Mouse (Mus musculus): Measurements from ENCODE around the gene 4933427D14Rik. TPM values are rescaled to one million over a fixed set of nuclear protein-coding genes. Genes with fewer than 3 reads are reported as not detected.

The 4933427D14Rik gene
- 3.4 and 9.0 TPM in 2 replicates for polyA plus RNA-seq (2012; rRNA removed; ENCODE audit: low replicate concordance)

DNA sequence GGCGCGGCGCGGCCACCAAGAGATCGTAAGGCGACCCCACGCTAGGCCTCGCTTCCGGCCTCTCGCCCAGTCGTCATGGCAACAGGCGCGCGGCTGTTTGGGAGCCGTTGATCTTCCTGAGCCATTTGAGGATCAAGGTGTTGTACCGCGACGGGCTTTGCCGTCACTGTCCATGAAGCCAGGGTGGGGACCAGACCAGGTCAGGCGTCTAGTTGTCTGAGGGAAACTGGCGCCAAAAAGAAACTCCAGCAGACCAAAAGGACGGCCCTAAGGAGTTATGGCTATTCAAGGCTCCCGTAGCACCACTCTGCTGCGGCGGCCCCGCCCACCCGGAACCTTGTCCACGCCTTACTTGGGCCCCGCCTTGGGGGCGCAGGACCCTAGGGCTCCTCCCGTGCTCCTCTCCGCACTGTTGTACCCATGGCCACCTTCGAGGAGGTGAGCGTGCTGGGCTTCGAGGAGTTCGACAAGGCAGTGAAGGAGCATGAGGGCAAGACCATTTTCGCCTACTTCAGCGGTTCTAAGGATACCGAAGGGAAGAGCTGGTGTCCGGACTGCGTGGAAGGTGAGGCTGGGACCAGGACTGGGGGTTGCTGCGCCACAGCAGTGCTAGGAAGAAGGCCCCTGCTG, at the start of gene 4933427D14Rik, which contains the start of gene Txndc17:
4933427D14Rik (minus strand) TSS at position 256 of the 630 bp plus-strand sequence.
Txndc17 (plus strand) TSS at position 344 of the 630 bp plus-strand sequence.

DNA sequence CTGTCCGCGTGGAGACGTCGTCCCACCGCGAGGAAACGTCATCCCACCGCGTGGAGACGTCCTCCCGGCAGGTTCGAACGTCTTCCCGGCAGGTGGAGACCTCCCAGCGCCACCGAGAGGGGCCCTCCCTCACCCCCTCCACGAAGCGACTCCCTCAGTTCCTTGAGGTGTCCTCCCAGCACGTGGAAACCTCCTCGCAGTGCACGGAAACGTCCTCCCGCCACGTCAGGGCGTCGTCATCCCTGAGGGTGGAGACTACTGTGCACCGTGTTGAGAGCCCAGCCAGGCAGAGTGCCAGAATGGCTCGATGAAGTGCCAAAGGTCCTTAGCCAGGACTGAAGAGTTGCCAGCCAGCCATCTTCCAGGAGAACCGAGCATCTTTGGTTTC, 8.1 kb upstream of the 4933427D14Rik start, which contains the start of gene Med31:
Med31 (minus strand) TSS at position 183 of the 388 bp plus-strand sequence.

GRCm38 (mm10) chr11:72206341-72207203, 687 bp downstream of the 4933427D14Rik start, which contains the start of gene Gm43951:
TSS of gene Gm43951 (minus strand) at chr11:72206840.

DNA sequence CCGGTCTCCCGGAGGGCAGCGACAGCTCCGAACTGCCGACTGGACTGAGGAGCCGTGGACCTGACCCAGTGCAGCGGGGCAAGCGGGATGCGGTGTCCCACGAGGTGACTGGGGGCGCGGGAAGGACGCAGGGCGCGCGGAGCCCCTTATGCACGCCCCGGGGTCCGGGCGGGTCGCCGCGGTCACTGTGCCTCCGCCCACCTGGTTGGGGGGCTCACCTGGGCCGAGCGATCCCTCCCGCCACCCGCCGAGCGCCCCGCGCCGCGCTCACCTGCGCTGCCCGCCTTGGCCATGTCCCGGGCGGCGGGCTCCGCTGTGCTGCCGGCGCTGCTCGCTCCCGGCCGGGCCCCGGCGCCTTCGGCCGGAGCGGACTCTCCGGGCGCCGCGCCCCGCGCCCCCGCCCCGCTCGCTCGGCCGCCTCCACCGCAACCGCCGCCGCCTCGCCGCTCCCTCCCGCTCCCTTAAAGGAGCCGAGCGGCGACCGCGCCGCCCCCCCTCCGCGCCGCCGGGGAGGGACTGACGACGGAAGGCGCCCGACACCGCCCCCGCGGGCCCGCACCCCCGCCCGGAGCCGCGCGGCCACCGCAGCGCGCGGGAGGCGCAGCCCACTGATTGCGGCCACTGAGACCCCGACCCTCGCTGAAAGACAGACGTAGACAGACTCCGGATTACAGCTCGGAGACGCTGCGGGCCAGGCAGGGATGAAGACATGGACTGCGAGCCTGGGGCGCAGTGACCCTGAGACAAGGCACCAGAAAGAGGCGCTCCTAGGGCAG, 71.7 kb downstream of the 4933427D14Rik start, which contains the start of gene Pitpnm3:
Pitpnm3 (minus strand) TSS at position 396 of the 776 bp plus-strand sequence.

Other genes with a start within 250 kb of the 4933427D14Rik start
- gene Aipl1, start 169.9 kb downstream of the 4933427D14Rik start, polyA plus RNA-seq (2012; rRNA removed; ENCODE audit: low replicate concordance): 0.10 and 0.27 TPM in 2 replicates
- gene Pimreg, start 165.4 kb downstream of the 4933427D14Rik start, polyA plus RNA-seq (2012; rRNA removed; ENCODE audit: low replicate concordance): 2.4 and 8.2 TPM in 2 replicates
- gene Pitpnm3, start 71.7 kb downstream of the 4933427D14Rik start, polyA plus RNA-seq (2012; rRNA removed; ENCODE audit: low replicate concordance): 4.4 and 6.2 TPM in 2 replicates
- gene Gm43951, start 619 bp downstream of the 4933427D14Rik start, polyA plus RNA-seq (2012; rRNA removed; ENCODE audit: low replicate concordance): 0.11 and 0.64 TPM in 2 replicates
- 71.2 and 100 TPM in 2 replicates for gene Txndc17, start 88 bp upstream of the 4933427D14Rik start, polyA plus RNA-seq (2012; rRNA removed; ENCODE audit: low replicate concordance)
- 6.8 and 7.0 TPM in 2 replicates for gene Med31, start 8.1 kb upstream of the 4933427D14Rik start, polyA plus RNA-seq (2012; rRNA removed; ENCODE audit: low replicate concordance)
- gene Slc13a5, start 59.8 kb upstream of the 4933427D14Rik start, polyA plus RNA-seq (2012; rRNA removed; ENCODE audit: low replicate concordance): 0.40 and 3.7 TPM in 2 replicates
- gene Xaf1, start 94.2 kb upstream of the 4933427D14Rik start, polyA plus RNA-seq (2012; rRNA removed; ENCODE audit: low replicate concordance): 48.9 and 60.3 TPM in 2 replicates
- 0.19 TPM in 1 of 2 replicates, not detected in the other for gene Fbxo39, start 107.0 kb upstream of the 4933427D14Rik start, polyA plus RNA-seq (2012; rRNA removed; ENCODE audit: low replicate concordance)
- gene Tekt1, start 155.0 kb upstream of the 4933427D14Rik start, polyA plus RNA-seq (2012; rRNA removed; ENCODE audit: low replicate concordance): 0.33 and 2.2 TPM in 2 replicates
- gene Smtnl2, start 204.3 kb upstream of the 4933427D14Rik start, polyA plus RNA-seq (2012; rRNA removed; ENCODE audit: low replicate concordance): 7.2 and 9.0 TPM in 2 replicates
- gene Ggt6, start 228.1 kb upstream of the 4933427D14Rik start, polyA plus RNA-seq (2012; rRNA removed; ENCODE audit: low replicate concordance): 2.2 and 2.5 TPM in 2 replicates
- 34.2 and 87.7 TPM in 2 replicates for gene Mybbp1a, start 233.9 kb upstream of the 4933427D14Rik start, polyA plus RNA-seq (2012; rRNA removed; ENCODE audit: low replicate concordance)

All from subcutaneous adipose tissue, adult 2 months (tissue).